Mouse (Mus musculus) lung, postnatal 4 days (tissue): Measurements from ENCODE around the gene Olfr159.
"Not testable (repeated sequence)": the region's sequence is repeated elsewhere in the genome, so short reads cannot be mapped to it uniquely, and the experiment has no call there.

Experiments used
- DNase-seq, 2 experiments: peaks; one replicate each; pipeline ENCODE4 v3.0.0; 2021

Olfr159 gene

GRCm38 (mm10) chr4:43770909-43771308, at the start of gene Olfr159:
Gene Olfr159 (minus strand): TSS chr4:43771009.
- DNase-seq, result no peak

- peak; percentile 34 to 67 for DNase-seq
Measured at GRCm38 (mm10) chr4:43798936-43799335, 28.1 kb upstream of the Olfr159 start.

GRCm38 (mm10) chr4:43795844-43796243, 25.0 kb upstream of the Olfr159 start:
- DNase-seq, result not testable (repeated sequence)

- DNase-seq, result no peak
Measured at GRCm38 (mm10) chr4:43795296-43795695, 24.5 kb upstream of the Olfr159 start.

- no peak for DNase-seq
Measured at GRCm38 (mm10) chr4:43772304-43772703, 1.5 kb upstream of the Olfr159 start.

- DNase-seq, result no peak
Measured at GRCm38 (mm10) chr4:43771626-43772025, 817 bp upstream of the Olfr159 start.

GRCm38 (mm10) chr4:43769374-43769773, 1.4 kb downstream of the Olfr159 start:
- no peak for DNase-seq

GRCm38 (mm10) chr4:43768341-43768740, 2.5 kb downstream of the Olfr159 start:
- DNase-seq, result no peak

- DNase-seq, result peak; percentile 41 to 71
Measured at GRCm38 (mm10) chr4:43763410-43763809, 7.4 kb downstream of the Olfr159 start.

GRCm38 (mm10) chr4:43761336-43761735, 9.5 kb downstream of the Olfr159 start:
- no peak for DNase-seq

GRCm38 (mm10) chr4:43760460-43760859, 10.3 kb downstream of the Olfr159 start:
- peak; percentile 36 to 54 for DNase-seq

- DNase-seq, result peak in 1 of 2 experiments; percentile 47
Measured at GRCm38 (mm10) chr4:43759571-43760418, 11.0 kb downstream of the Olfr159 start.

GRCm38 (mm10) chr4:43757213-43757612, 13.6 kb downstream of the Olfr159 start:
- no peak for DNase-seq

GRCm38 (mm10) chr4:43745187-43745586, 25.6 kb downstream of the Olfr159 start:
- DNase-seq, result no peak

GRCm38 (mm10) chr4:43743099-43743498, 27.7 kb downstream of the Olfr159 start:
- DNase-seq, result no peak

- no peak for DNase-seq
Measured at GRCm38 (mm10) chr4:43742637-43743036, 28.2 kb downstream of the Olfr159 start.

- DNase-seq, result no peak
Measured at GRCm38 (mm10) chr4:43741526-43741925, 29.3 kb downstream of the Olfr159 start.

GRCm38 (mm10) chr4:43738989-43739674, 31.7 kb downstream of the Olfr159 start:
- no peak for DNase-seq

GRCm38 (mm10) chr4:43737144-43737543, 33.7 kb downstream of the Olfr159 start:
- DNase-seq, result no peak

- no peak for DNase-seq
Measured at GRCm38 (mm10) chr4:43733186-43733585, 37.6 kb downstream of the Olfr159 start.

- DNase-seq, result no peak
Measured at GRCm38 (mm10) chr4:43732171-43732570, 38.6 kb downstream of the Olfr159 start.

GRCm38 (mm10) chr4:43730750-43731297, 40.0 kb downstream of the Olfr159 start:
- DNase-seq, result peak; percentile 44 to 63

- peak; percentile 74 to 89 for DNase-seq
Measured at GRCm38 (mm10) chr4:43729794-43730550, 40.8 kb downstream of the Olfr159 start, which contains the start of gene Spaar. Gene Spaar (plus strand): TSS chr4:43730034.
